Mouse (Mus musculus): ENCODE measurements around the gene Slc35g3. TPM values are rescaled to one million over a fixed set of nuclear protein-coding genes. Genes with fewer than 3 reads are reported as not detected.

Slc35g3 gene
- total RNA-seq, 2 experiments from 2014 or later, result not detected

GRCm38 (mm10) chr11:69757303-69758089 lies 4.3 kb downstream of the Slc35g3 start:
- ATAC-seq (replicated peaks; ENCODE audit: poor library complexity), result peak; percentile 1; the same call in 1 of the 2 replicates

DNA sequence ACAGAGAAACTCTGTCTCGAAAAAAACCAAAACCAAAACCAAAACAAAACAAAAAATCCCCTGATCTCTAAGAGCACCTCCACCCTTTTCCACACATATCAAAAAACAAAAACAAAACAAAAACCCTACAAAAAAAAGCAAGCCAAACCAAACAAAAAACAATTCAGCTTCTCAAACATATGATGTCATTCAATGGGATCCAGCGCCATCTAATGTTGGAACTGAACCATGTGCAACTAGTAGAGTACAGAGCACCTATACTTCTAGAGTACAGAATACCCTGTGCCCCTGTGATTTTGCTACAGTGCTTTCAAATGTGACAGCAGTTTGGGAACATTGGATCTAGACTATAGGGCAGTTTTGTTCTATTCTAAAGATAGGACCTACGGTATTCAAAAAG lies 7.1 kb downstream of the Slc35g3 start:
- ATAC-seq (replicated peaks; ENCODE audit: poor library complexity), result no peak

DNA sequence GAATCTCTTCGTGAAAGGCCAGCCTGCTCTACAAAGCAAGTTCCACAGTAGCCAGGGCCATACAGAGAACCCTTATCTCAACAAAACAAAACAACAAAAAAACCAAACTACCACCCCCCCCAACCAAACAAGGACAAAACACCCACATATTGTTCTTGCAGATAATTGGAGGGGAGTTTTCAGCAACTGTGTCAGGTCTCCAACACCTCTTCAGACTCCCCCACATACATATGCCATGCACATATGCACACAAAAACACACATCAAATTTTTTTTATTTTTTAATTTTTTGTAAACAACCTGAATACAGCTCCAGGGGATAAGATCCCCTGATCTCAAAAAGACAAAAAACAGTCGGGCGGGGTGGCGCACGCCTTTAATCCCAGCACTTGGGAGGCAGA lies 7.5 kb downstream of the Slc35g3 start:
- ATAC-seq (replicated peaks; ENCODE audit: poor library complexity), result no peak

- ATAC-seq (replicated peaks; ENCODE audit: poor library complexity), result no peak
Observed at GRCm38 (mm10) chr11:69752686-69753085, 9.1 kb downstream of the Slc35g3 start.

DNA sequence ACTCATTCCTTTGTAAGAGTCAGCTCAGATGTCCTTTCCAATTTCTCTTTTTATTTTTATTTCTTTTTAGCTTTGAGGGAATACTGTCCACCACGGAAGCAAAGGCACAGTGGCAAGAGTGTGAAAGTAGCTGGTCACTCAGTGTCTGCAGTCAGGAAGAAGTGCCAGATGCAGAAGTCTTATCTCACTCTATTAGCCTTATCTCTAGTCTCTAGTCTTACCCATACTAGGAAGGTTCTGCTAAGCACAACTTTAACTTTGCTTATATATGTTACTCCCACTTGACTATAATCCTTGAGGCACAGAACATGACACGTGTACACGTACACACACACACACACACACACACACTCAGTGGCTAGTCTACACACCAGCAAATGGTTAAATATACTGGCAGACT lies 10.1 kb downstream of the Slc35g3 start:
- 0 out of 2 replicates have a peak, but pooled peaks have one; percentile 20 for ATAC-seq (replicated peaks; ENCODE audit: poor library complexity)

DNA sequence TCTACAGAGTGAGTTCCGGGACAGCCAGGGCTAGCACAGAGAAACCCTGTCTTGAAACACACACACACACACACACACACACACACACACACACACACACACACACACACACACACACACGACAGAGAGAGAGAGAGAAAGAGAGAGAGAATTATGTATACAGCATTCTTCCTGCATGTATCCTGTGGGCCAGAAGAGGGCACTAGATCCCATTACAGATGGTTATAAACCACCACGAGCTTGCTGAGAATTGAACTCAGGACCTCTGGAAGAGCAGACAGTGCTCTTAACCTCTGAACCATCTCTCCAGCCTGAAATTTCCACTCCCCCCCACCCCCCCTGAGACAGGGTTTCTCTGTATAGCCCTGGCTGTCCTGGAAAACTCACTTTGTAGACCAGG lies 30.4 kb downstream of the Slc35g3 start:
- ATAC-seq (replicated peaks; ENCODE audit: poor library complexity), result 0 out of 2 replicates have a peak, but pooled peaks have one; percentile 52

DNA sequence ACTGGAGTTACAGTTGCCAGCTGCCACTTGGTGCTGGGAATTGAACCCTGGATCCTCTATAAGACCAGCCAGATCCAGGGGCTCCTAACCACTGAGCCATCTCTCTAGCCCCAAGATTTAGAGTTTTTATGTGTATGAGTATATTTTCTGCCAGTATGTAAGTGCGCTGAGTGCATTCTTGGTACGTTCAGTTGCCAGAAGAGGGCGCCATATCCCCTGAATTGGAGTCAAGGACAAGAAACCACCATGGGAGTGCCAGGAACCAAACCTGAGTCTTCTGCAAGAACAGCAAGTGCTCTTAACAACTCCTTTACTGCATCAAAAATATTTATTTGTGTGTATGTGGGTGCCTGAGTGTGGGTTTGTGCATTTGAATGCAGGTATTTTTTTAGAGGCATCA lies 32.7 kb downstream of the Slc35g3 start:
- peak; percentile 74 for ATAC-seq (replicated peaks; ENCODE audit: poor library complexity)

- no peak for ATAC-seq (replicated peaks; ENCODE audit: poor library complexity)
Observed at GRCm38 (mm10) chr11:69725951-69726350, 35.8 kb downstream of the Slc35g3 start.

- ATAC-seq (replicated peaks; ENCODE audit: poor library complexity), result no peak
Observed at GRCm38 (mm10) chr11:69723074-69723473, 38.7 kb downstream of the Slc35g3 start.

DNA sequence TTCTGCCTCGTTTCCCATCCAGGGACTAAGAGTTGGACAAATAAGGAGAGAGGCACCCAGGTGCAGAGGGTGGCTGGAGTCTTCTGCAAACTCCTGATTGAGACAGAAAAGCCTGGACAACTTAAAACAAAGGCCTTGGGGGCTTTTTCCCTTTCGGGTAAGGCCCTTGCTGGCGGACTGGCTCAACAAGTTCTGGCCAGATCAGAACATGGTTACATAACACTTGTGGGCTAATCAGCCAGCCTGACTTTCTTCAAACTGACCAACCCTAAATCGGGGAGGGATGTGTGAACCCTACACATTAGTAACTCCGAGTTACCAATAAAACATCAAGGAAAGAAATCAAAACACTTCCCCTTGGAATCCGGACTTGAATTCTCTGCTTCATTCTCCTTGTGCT lies 40.9 kb downstream of the Slc35g3 start:
- no peak for ATAC-seq (replicated peaks; ENCODE audit: poor library complexity)

DNA sequence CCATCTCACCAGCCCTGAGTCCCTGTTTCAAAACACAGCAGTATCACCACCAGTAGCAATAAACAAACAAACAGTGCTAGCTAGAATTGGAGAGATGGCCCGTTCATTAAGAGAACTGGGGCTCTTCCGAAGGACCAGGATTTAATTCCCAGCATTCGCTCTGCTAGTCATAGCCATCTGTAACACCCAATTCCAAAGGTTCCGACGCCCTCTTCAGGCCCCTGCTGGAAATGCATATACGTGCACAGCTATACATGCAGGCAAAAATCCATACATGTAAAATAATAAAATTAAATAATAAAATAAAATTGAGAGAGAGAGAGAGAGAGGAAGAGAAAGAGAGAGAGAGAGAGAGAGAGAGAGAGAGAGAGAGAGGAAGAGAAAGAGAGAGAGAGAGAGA lies 42.3 kb downstream of the Slc35g3 start:
- no peak for ATAC-seq (replicated peaks; ENCODE audit: poor library complexity)

DNA sequence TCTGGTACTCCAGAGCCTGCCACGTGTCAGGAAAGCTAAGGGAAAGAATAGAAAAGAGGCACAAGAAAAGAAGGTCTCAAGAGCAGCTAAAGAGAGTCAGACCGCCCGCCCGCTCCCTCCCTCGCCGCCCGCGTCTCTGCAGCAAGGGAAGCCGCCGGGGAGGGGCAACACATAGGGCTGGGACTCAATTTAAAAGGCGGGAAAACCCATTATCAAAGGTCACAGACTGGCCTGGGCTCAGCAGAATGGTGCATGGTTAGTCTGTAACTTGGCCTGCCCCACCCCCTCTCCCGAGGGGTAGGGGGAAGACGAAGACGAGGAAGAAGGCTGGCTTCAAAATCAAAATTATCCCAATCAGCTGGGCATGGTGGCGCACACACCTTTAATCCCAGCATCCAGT lies 43.1 kb downstream of the Slc35g3 start:
- ATAC-seq (replicated peaks; ENCODE audit: poor library complexity), result no peak

GRCm38 (mm10) chr11:69716953-69717352 lies 44.8 kb downstream of the Slc35g3 start:
- ATAC-seq (replicated peaks; ENCODE audit: poor library complexity), result no peak

DNA sequence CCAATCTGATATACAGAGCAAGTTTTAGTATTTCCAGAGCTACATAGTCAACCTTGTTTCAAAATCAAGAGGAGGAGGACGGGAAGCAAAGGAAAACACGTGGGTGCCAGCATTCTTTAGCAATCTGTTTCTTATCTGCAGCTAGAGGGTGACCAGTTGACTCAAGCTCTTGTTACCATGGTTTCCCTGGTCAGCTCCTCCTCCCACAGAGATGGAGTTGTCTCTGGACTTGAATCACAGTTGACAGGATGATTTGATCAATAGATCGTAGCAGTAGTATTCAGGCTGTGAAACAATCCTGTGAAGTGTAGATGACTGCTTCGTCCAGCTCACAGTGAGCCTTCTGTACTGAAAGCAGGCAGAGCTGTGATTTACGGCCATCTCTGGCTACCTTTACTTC lies 45.8 kb downstream of the Slc35g3 start:
- no peak for ATAC-seq (replicated peaks; ENCODE audit: poor library complexity)

DNA sequence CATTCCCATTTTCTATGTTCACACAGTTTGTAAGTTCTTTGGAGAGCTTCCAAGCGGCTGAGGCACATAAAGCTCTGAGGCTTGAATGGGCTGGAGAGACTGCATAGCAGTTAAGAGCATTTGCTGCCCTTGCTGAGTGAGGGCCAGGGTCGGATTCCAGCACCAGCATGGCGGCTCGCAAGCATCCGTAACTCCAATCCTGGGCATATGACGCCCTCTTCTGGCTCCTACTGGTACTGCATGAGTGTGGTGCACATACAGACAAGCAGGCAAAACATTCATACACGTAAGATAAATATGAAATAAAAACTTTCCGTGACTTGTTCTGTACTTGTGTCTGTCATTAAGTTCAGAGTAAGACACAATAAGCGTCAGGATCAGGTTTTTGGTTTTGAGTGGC lies 46.3 kb downstream of the Slc35g3 start:
- peak; percentile 61; the same call in 1 of the 2 replicates for ATAC-seq (replicated peaks; ENCODE audit: poor library complexity)

DNA sequence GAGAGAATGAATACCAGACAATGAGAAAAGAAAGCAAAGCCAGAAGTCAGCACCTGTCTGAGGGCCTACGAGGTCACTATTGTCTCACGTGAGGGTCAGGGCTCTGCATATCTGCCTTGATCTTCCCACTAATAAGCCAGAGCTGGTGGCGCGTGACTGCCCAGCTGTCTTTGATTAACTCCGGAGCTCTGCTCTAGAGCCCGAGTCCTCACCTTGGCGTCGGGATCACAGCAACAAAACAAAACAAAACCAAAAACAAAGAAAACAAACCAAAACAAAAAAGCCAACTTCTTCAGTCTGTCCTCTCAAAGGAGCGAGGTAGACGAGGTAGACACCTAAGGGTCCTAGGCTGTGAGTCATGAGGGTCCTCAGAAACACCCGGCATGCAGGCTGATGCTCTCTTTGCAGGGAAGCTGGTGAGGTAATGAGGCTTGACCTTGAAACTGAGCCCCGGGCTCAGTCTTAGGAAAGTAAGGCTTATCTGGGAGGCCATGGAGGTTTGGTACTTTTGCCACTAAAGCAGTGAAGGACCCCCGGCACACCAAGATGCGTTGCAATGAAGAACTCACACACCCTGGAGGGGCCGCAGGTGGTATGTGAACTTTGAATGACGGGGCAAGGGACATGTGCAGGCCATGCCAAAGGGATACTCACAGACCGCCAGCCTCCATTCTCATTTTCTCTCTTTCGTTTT lies 47.0 kb downstream of the Slc35g3 start:
- ATAC-seq (replicated peaks; ENCODE audit: poor library complexity), result no peak

DNA sequence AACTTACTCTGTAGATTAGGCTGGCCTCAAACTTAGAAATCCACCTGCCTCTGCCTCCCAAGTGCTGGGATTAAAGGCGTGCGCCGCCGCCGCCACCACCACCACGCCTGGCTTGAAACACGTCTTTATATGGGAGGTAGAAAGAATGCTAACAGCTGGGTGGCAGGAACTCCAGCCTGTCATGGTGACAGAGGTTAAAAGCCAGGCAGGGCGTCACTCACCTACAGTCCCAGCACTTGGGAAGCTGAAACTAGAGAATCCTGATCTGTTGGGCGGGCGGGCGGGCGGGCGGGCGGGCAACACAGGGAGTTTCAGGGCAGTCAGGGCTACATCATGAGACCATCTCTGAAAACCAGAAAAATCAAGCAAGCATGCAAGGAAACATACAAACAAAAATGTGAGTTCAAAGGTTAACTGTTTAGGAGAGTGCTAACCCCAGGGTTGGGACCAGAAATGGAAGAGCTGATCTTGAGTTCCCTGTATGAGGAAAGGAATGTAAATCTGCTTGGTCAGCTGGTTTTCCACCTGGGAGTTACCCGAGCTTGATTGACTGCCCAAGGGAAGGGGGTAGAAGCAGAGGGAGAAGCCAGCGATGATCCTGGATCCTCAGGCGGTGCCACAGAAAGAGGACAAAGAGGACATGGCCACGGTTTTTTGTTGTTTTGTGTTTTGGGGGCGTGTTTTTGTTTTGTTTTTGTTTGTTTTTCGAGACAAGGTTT lies 48.7 kb downstream of the Slc35g3 start:
- no peak for ATAC-seq (replicated peaks; ENCODE audit: poor library complexity)

DNA sequence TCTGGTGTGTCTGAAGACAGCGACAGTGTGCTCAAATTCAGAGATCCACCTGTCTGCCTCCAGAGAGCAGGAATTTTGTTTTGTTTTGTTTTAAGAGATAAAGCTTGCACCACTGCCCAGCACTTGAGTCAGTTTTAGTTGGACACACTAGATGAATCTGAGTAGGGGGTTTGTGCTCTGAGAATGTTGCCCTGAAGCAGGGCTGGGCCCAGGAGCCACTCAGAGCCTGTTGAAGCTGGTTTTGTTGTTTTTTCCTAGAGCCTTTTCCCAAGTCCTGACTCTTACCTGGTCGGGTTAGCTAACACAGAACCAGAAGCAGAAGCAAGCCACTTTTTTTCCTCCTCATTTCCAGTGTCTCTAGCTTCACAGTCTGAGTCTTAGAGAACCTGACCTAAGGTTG lies 50.7 kb downstream of the Slc35g3 start:
- ATAC-seq (replicated peaks; ENCODE audit: poor library complexity), result no peak

DNA sequence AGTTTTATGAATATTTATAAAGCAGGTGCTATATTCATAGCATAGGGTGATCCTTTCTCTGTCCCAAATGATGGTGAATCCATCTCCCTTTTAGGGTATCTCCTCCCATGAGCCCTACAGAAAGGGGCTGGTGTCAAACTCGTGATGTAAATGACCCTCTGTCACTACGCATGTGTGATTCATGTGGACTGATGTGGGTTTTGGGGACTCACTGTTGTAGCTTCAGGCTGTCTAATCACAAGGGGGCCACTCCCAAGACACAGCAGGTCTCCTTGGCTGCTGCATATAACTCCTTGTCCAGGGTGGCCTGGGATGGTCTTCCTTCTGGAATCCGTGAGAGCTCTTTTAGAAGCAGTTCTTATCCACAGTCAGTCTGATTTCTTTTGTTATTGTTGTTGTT lies 51.3 kb downstream of the Slc35g3 start:
- ATAC-seq (replicated peaks; ENCODE audit: poor library complexity), result no peak

All from megakaryocyte progenitor cell, adult 5-6 weeks (primary cell).